Mouse (Mus musculus): ENCODE measurements at regions not wholly inside any gene's neighbourhood (a gene's known extent, or its start where the extent isn't known, plus 50 kb on each side); places are given as distances from the start of the nearest gene placed in this dataset.
A peak's percentile ranks its signal among the peaks of the same experiment; 100 is the strongest.

- Histone ChIP-seq H3K4me3 (replicated peaks; ENCODE audit: low read length) (no peak overlapping the region), H3K27ac (ENCODE audit: low read length) (no peak overlapping the region; the same call in 1 of the 2 replicates), H3K9me3 (replicated peaks; ENCODE audit: control insufficient read depth, low read length) (no peaks in the 10 kb centered on the region), H3K4me1 (ENCODE audit: control insufficient read depth, insufficient read depth, low read length) (peaks cover 3% of the 10 kb centered on the region; the same call in 1 of the 2 replicates), H3K4me2 (ENCODE audit: low read depth, low read length) (no peak overlapping the region), H3K36me3 (ENCODE audit: control insufficient read depth, insufficient read depth, low read length) (no peaks in the 10 kb centered on the region), H3K27me3 (ENCODE audit: control insufficient read depth, insufficient read depth, low read length) (no peaks in the 10 kb centered on the region), H3K9ac (ENCODE audit: low read length) (no peak overlapping the region)
- WGBS = 37% methylated on average over 2 of the region's 2 CpGs
- no peak for ATAC-seq (ENCODE audit: insufficient read depth, low FRiP score)
Measured at GRCm38 (mm10) chr9:84323145-84323544, 398.2 kb downstream of the Bckdhb start.

- no peak overlapping the region for H3K4me2 ChIP-seq (ENCODE audit: low read depth, low read length)
- H3K27me3 ChIP-seq (ENCODE audit: control insufficient read depth, insufficient read depth, low read length) = no peaks in the 10 kb centered on the region
- 65% methylated on average over 4 of the region's 4 CpGs for WGBS
- H3K9ac ChIP-seq (ENCODE audit: low read length) = no peak overlapping the region
- no peaks in the 10 kb centered on the region for H3K36me3 ChIP-seq (ENCODE audit: control insufficient read depth, insufficient read depth, low read length)
- H3K4me1 ChIP-seq (ENCODE audit: control insufficient read depth, insufficient read depth, low read length) = no peaks in the 10 kb centered on the region
- ATAC-seq (ENCODE audit: insufficient read depth, low FRiP score) = no peak
- H3K4me3 ChIP-seq (replicated peaks; ENCODE audit: low read length) = no peak overlapping the region
- no peak overlapping the region for H3K27ac ChIP-seq (ENCODE audit: low read length)
- H3K9me3 ChIP-seq (replicated peaks; ENCODE audit: control insufficient read depth, low read length) = no peaks in the 10 kb centered on the region
Measured at GRCm38 (mm10) chr9:84331083-84331602, 406.2 kb downstream of the Bckdhb start.

- WGBS = 16% methylated on average over 7 of the region's 7 CpGs
- Histone ChIP-seq H3K36me3 (ENCODE audit: control insufficient read depth, insufficient read depth, low read length) (no peaks in the 10 kb centered on the region), H3K27me3 (ENCODE audit: control insufficient read depth, insufficient read depth, low read length) (no peaks in the 10 kb centered on the region), H3K4me2 (ENCODE audit: low read depth, low read length) (no peak overlapping the region), H3K4me3 (replicated peaks; ENCODE audit: low read length) (no peak overlapping the region), H3K9ac (ENCODE audit: low read length) (no peak overlapping the region), H3K9me3 (replicated peaks; ENCODE audit: control insufficient read depth, low read length) (no peaks in the 10 kb centered on the region), H3K4me1 (ENCODE audit: control insufficient read depth, insufficient read depth, low read length) (no peaks in the 10 kb centered on the region), H3K27ac (ENCODE audit: low read length) (no peak overlapping the region)
- ATAC-seq (ENCODE audit: insufficient read depth, low FRiP score) = peak; percentile 82; the same call in 1 of the 2 replicates
Measured at GRCm38 (mm10) chr9:84343435-84344095, 418.6 kb downstream of the Bckdhb start.

- Histone ChIP-seq H3K27ac (ENCODE audit: low read length) (no peak overlapping the region), H3K4me1 (ENCODE audit: control insufficient read depth, insufficient read depth, low read length) (no peaks in the 10 kb centered on the region), H3K4me3 (replicated peaks; ENCODE audit: low read length) (no peak overlapping the region), H3K27me3 (ENCODE audit: control insufficient read depth, insufficient read depth, low read length) (no peaks in the 10 kb centered on the region), H3K9ac (ENCODE audit: low read length) (no peak overlapping the region), H3K36me3 (ENCODE audit: control insufficient read depth, insufficient read depth, low read length) (no peaks in the 10 kb centered on the region), H3K9me3 (replicated peaks; ENCODE audit: control insufficient read depth, low read length) (no peaks in the 10 kb centered on the region), H3K4me2 (ENCODE audit: low read depth, low read length) (no peak overlapping the region)
- WGBS = 60% methylated on average over 2 of the region's 2 CpGs
- ATAC-seq (ENCODE audit: insufficient read depth, low FRiP score) = no peak
Measured at GRCm38 (mm10) chr9:84350223-84350622, 425.3 kb downstream of the Bckdhb start.

- no peak for ATAC-seq (ENCODE audit: insufficient read depth, low FRiP score)
- 66% methylated on average over 2 of the region's 2 CpGs for WGBS
- H3K4me3 ChIP-seq (replicated peaks; ENCODE audit: low read length) = no peak overlapping the region
Measured at GRCm38 (mm10) chr9:84354409-84354808, 429.5 kb downstream of the Bckdhb start.

GRCm38 (mm10) chr9:84356167-84356566 is 431.2 kb downstream of the Bckdhb start:
- H3K4me2 ChIP-seq (ENCODE audit: low read depth, low read length) = no peak overlapping the region
- H3K36me3 ChIP-seq (ENCODE audit: control insufficient read depth, insufficient read depth, low read length) = no peaks in the 10 kb centered on the region
- H3K27ac ChIP-seq (ENCODE audit: low read length) = no peak overlapping the region
- H3K9ac ChIP-seq (ENCODE audit: low read length) = no peak overlapping the region
- no peaks in the 10 kb centered on the region for H3K9me3 ChIP-seq (replicated peaks; ENCODE audit: control insufficient read depth, low read length)
- no peak for ATAC-seq (ENCODE audit: insufficient read depth, low FRiP score)
- H3K4me1 ChIP-seq (ENCODE audit: control insufficient read depth, insufficient read depth, low read length) = no peaks in the 10 kb centered on the region
- 81% methylated on average over 2 of the region's 2 CpGs for WGBS
- no peak overlapping the region for H3K4me3 ChIP-seq (replicated peaks; ENCODE audit: low read length)
- H3K27me3 ChIP-seq (ENCODE audit: control insufficient read depth, insufficient read depth, low read length) = no peaks in the 10 kb centered on the region

More at GRCm38 (mm10) chr9:84354409-84354808, 429.5 kb downstream of the Bckdhb start:
- Histone ChIP-seq H3K9me3 (replicated peaks; ENCODE audit: control insufficient read depth, low read length) (no peaks in the 10 kb centered on the region), H3K36me3 (ENCODE audit: control insufficient read depth, insufficient read depth, low read length) (no peaks in the 10 kb centered on the region), H3K27me3 (ENCODE audit: control insufficient read depth, insufficient read depth, low read length) (no peaks in the 10 kb centered on the region), H3K4me2 (ENCODE audit: low read depth, low read length) (no peak overlapping the region), H3K27ac (ENCODE audit: low read length) (no peak overlapping the region), H3K4me1 (ENCODE audit: control insufficient read depth, insufficient read depth, low read length) (no peaks in the 10 kb centered on the region), H3K9ac (ENCODE audit: low read length) (no peak overlapping the region)

- no peaks in the 10 kb centered on the region for H3K36me3 ChIP-seq (ENCODE audit: control insufficient read depth, insufficient read depth, low read length)
- 36% methylated on average over 3 of the region's 3 CpGs for WGBS
- no peaks in the 10 kb centered on the region for H3K4me1 ChIP-seq (ENCODE audit: control insufficient read depth, insufficient read depth, low read length)
- no peak overlapping the region for H3K4me2 ChIP-seq (ENCODE audit: low read depth, low read length)
- no peak overlapping the region for H3K27ac ChIP-seq (ENCODE audit: low read length)
- no peak overlapping the region for H3K4me3 ChIP-seq (replicated peaks; ENCODE audit: low read length)
- H3K9me3 ChIP-seq (replicated peaks; ENCODE audit: control insufficient read depth, low read length) = no peaks in the 10 kb centered on the region
- H3K9ac ChIP-seq (ENCODE audit: low read length) = no peak overlapping the region
- no peaks in the 10 kb centered on the region for H3K27me3 ChIP-seq (ENCODE audit: control insufficient read depth, insufficient read depth, low read length)
- ATAC-seq (ENCODE audit: insufficient read depth, low FRiP score) = no peak
Measured at GRCm38 (mm10) chr9:84359879-84360278, 434.9 kb downstream of the Bckdhb start.

GRCm38 (mm10) chr9:84360484-84360883 is 435.5 kb downstream of the Bckdhb start:
- H3K27me3 ChIP-seq (ENCODE audit: control insufficient read depth, insufficient read depth, low read length) = no peaks in the 10 kb centered on the region
- H3K9me3 ChIP-seq (replicated peaks; ENCODE audit: control insufficient read depth, low read length) = no peaks in the 10 kb centered on the region
- H3K4me3 ChIP-seq (replicated peaks; ENCODE audit: low read length) = no peak overlapping the region
- 82% methylated on average over 4 of the region's 4 CpGs for WGBS
- no peak overlapping the region for H3K9ac ChIP-seq (ENCODE audit: low read length)
- H3K4me1 ChIP-seq (ENCODE audit: control insufficient read depth, insufficient read depth, low read length) = no peaks in the 10 kb centered on the region
- no peak for ATAC-seq (ENCODE audit: insufficient read depth, low FRiP score)
- H3K4me2 ChIP-seq (ENCODE audit: low read depth, low read length) = no peak overlapping the region
- no peaks in the 10 kb centered on the region for H3K36me3 ChIP-seq (ENCODE audit: control insufficient read depth, insufficient read depth, low read length)
- no peak overlapping the region for H3K27ac ChIP-seq (ENCODE audit: low read length)

GRCm38 (mm10) chr9:84363478-84363877 is 438.5 kb downstream of the Bckdhb start:
- no peaks in the 10 kb centered on the region for H3K9me3 ChIP-seq (replicated peaks; ENCODE audit: control insufficient read depth, low read length)
- H3K9ac ChIP-seq (ENCODE audit: low read length) = no peak overlapping the region
- no peaks in the 10 kb centered on the region for H3K27me3 ChIP-seq (ENCODE audit: control insufficient read depth, insufficient read depth, low read length)
- H3K36me3 ChIP-seq (ENCODE audit: control insufficient read depth, insufficient read depth, low read length) = no peaks in the 10 kb centered on the region
- no peak for ATAC-seq (ENCODE audit: insufficient read depth, low FRiP score)
- 90% methylated on average over 5 of the region's 5 CpGs for WGBS
- H3K4me3 ChIP-seq (replicated peaks; ENCODE audit: low read length) = no peak overlapping the region
- no peaks in the 10 kb centered on the region for H3K4me1 ChIP-seq (ENCODE audit: control insufficient read depth, insufficient read depth, low read length)
- no peak overlapping the region for H3K27ac ChIP-seq (ENCODE audit: low read length)
- no peak overlapping the region for H3K4me2 ChIP-seq (ENCODE audit: low read depth, low read length)

Measured in stomach, embryonic 16.5 days (tissue).